Mouse (Mus musculus) heart, embryonic 10.5 days (tissue): ENCODE results near the gene Zfp646. TPM values are rescaled to one million over a fixed set of nuclear protein-coding genes. Genes with fewer than 3 reads are reported as not detected.
A peak's percentile ranks its signal among the peaks of the same experiment; 100 is the strongest.
"Not testable (repeated sequence)": the region's sequence is repeated elsewhere in the genome, so short reads cannot be mapped to it uniquely, and the experiment has no call there.

Source experiments
- DNase-seq: peaks from one replicate; pipeline ENCODE4 v3.0.0-alpha.2; 2017; ENCODE audit warnings: low spot score
- H3K27ac ChIP-seq: fragments of 300-500 bp; sonication (generic); 2 replicates; pipeline ENCODE4 v1.5.1; 2016; ENCODE audit warnings: mild to moderate bottlenecking
- H3K27me3 ChIP-seq: fragments of 300-500 bp; sonication (generic); 2 replicates; pipeline ENCODE4 v1.6.1; 2016; ENCODE audit warnings: mild to moderate bottlenecking; ENCODE audit not compliant: poor library complexity, insufficient read depth, severe bottlenecking
- H3K36me3 ChIP-seq: fragments of 300-500 bp; sonication (generic); 2 replicates; pipeline ENCODE4 v1.6.1; 2016; ENCODE audit warnings: mild to moderate bottlenecking, moderate library complexity
- H3K4me1 ChIP-seq: fragments of 300-500 bp; sonication (generic); 2 replicates; pipeline ENCODE4 v1.6.1; 2016; ENCODE audit warnings: mild to moderate bottlenecking
- H3K4me3 ChIP-seq: fragments of 300-500 bp; sonication (generic); 2 replicates; pipeline ENCODE4 v1.5.1; 2016; ENCODE audit warnings: mild to moderate bottlenecking, moderate library complexity
- H3K9me3 ChIP-seq: fragments of 300-500 bp; sonication (generic); 2 replicates; pipeline ENCODE4 v1.6.1; 2016; ENCODE audit warnings: mild to moderate bottlenecking, moderate library complexity
- WGBS: fragments of 180-500 bp; shearing (Covaris S2); methylation state at CpG from one replicate; pipeline ENCODE4 v1.1.7; 2016; 5-methylcytosine and 5-hydroxymethylcytosine counted together
- polyA plus RNA-seq: library from polyadenylated mRNA; unstranded; fragments of >200 nt; fragmentation: Nextera tagmentation; extraction: Ambion mirVana; gene quantifications from 2 replicates; pipeline ENCODE4 v1.2.1, GENCODE M21; 2016

Zfp646 gene
- polyA plus RNA-seq, 1 experiment from 2014 or later: 11.7 TPM

DNA sequence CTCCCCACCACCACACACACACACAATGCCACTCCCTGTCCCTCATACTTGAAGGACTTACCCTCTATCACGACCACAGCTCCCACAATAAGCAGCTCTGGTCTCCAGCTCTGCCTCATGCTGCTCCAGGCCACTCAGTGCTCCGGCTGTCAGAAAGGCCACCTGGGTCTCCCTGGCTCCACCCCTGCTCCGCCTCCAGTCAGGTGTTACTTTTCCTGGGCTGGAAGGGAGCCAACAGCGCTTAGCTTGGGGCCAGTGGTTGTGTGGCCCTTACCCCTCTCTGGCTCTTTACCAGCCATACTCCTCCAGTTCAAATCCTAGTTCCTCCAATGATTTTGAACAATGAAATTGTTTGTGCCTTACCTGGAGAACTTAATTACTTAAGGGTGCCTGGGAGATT is 14.8 kb downstream of the Zfp646 start, which contains the start of gene Prss53:
Prss53 (minus strand) TSS at position 173 of the 400 bp plus-strand sequence.
- 30% methylated on average over 4 of the region's 4 CpGs for WGBS
- H3K36me3 ChIP-seq: peaks cover 61% of the 10 kb centered on the region
- no peak for DNase-seq

GRCm38 (mm10) chr7:127894480-127894879 is 18.5 kb downstream of the Zfp646 start:
- 69% methylated on average over 5 of the region's 5 CpGs for WGBS
- H3K27ac ChIP-seq: peak overlapping the region; percentile 86; the same call in 1 of the 2 replicates

More for the DNA sequence above, 14.8 kb downstream of the Zfp646 start, which contains the start of gene Prss53:
- no peaks in the 10 kb centered on the region for H3K9me3 ChIP-seq
- no peak within 1 kb of the TSS for H3K4me3 ChIP-seq
- H3K27me3 ChIP-seq: no peaks in the 10 kb centered on the region
- H3K4me1 ChIP-seq: peaks cover 5% of the 10 kb centered on the region
- H3K27ac ChIP-seq: no peak within 1 kb of the TSS

GRCm38 (mm10) chr7:127895442-127895841 is 19.4 kb downstream of the Zfp646 start, which contains the start of the genes Gm21974 and Vkorc1:
Gene Gm21974, minus strand, starts transcription at chr7:127895454.
Gene Vkorc1, minus strand, starts transcription at chr7:127895617.
- H3K4me1 ChIP-seq: peaks cover 13% of the 10 kb centered on the region
- no peaks in the 10 kb centered on the region for H3K9me3 ChIP-seq
- peaks cover 17% of the 10 kb centered on the region for H3K36me3 ChIP-seq
- peak; percentile 99 for DNase-seq
- no peaks in the 10 kb centered on the region for H3K27me3 ChIP-seq
- H3K4me3 ChIP-seq: peak within 1 kb of the TSS; percentile 72
- WGBS: under 1% methylated on average over 26 of the region's 26 CpGs
- H3K27ac ChIP-seq: peak within 1 kb of the TSS; percentile 86

More at GRCm38 (mm10) chr7:127894480-127894879, 18.5 kb downstream of the Zfp646 start:
- Histone ChIP-seq H3K9me3 (no peaks in the 10 kb centered on the region), H3K4me1 (peaks cover 6% of the 10 kb centered on the region), H3K27me3 (no peaks in the 10 kb centered on the region), H3K4me3 (peak overlapping the region; percentile 72), H3K36me3 (peaks cover 24% of the 10 kb centered on the region)
- no peak for DNase-seq

- Histone ChIP-seq H3K27ac (peak overlapping the region; percentile 86; the same call in 1 of the 2 replicates), H3K4me1 (peaks cover 13% of the 10 kb centered on the region), H3K4me3 (peak overlapping the region; percentile 72), H3K36me3 (peaks cover 17% of the 10 kb centered on the region)
- DNase-seq, H3K27me3 ChIP-seq, H3K9me3 ChIP-seq: not testable (repeated sequence)
- 55% methylated on average over 7 of the region's 7 CpGs for WGBS
These were observed 19.9 kb downstream of the Zfp646 start for GRCm38 (mm10) chr7:127895891-127896290.

- Histone ChIP-seq H3K27ac (no peak overlapping the region), H3K27me3 (no peaks in the 10 kb centered on the region), H3K4me3 (no peak overlapping the region), H3K36me3 (peaks cover 17% of the 10 kb centered on the region), H3K4me1 (peaks cover 13% of the 10 kb centered on the region), H3K9me3 (no peaks in the 10 kb centered on the region)
- 55% methylated on average over 13 of the region's 13 CpGs for WGBS
- DNase-seq: no peak
These were observed 20.4 kb downstream of the Zfp646 start for GRCm38 (mm10) chr7:127896384-127896783.

DNA sequence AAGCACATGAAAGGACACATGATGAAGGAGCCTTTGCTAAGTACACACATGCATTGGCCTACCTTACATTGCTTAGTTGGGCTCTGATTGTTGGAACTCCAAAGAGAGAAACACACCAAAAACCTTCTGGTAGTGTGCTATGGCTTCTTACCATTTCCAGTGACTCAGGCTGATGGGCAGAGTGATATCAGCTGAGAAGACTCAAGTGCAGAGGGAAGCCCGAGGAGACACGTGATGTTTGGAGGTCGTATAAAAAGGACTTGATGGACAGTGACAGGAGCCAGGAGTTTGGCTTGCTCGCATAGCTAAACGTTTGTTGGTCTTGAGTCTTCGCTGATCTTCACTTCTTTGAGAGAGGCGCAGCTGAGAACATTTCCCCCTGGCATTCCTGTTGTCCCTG is 21.5 kb downstream of the Zfp646 start:
- Histone ChIP-seq H3K36me3 (peaks cover 10% of the 10 kb centered on the region), H3K27ac (no peak overlapping the region), H3K4me3 (no peak overlapping the region), H3K9me3 (no peaks in the 10 kb centered on the region), H3K27me3 (no peaks in the 10 kb centered on the region), H3K4me1 (peaks cover 13% of the 10 kb centered on the region)
- DNase-seq: no peak
- 88% methylated on average over 7 of the region's 7 CpGs for WGBS

GRCm38 (mm10) chr7:127898179-127898956 is 22.3 kb downstream of the Zfp646 start:
- H3K9me3 ChIP-seq: no peaks in the 10 kb centered on the region
- no peak for DNase-seq
- WGBS: 33% methylated on average over 10 of the region's 10 CpGs
- H3K27me3 ChIP-seq: no peaks in the 10 kb centered on the region
- no peak overlapping the region for H3K27ac ChIP-seq
- peaks cover 1% of the 10 kb centered on the region; the same call in 1 of the 2 replicates for H3K36me3 ChIP-seq
- peaks cover 13% of the 10 kb centered on the region for H3K4me1 ChIP-seq
- no peak overlapping the region for H3K4me3 ChIP-seq

- Histone ChIP-seq H3K4me3 (no peak overlapping the region), H3K27ac (no peak overlapping the region; the same call in 1 of the 2 replicates), H3K4me1 (peaks cover 16% of the 10 kb centered on the region), H3K36me3 (no peaks in the 10 kb centered on the region), H3K27me3 (no peaks in the 10 kb centered on the region), H3K9me3 (no peaks in the 10 kb centered on the region)
- no peak for DNase-seq
- WGBS: 31% methylated on average over 7 of the region's 7 CpGs
These were observed 24.0 kb downstream of the Zfp646 start for GRCm38 (mm10) chr7:127899997-127900396.

- Histone ChIP-seq H3K27ac (no peak overlapping the region), H3K9me3 (no peaks in the 10 kb centered on the region), H3K4me1 (peaks cover 20% of the 10 kb centered on the region), H3K4me3 (no peak overlapping the region), H3K27me3 (no peaks in the 10 kb centered on the region), H3K36me3 (peaks cover 17% of the 10 kb centered on the region)
- WGBS: 72% methylated on average over 2 of the region's 2 CpGs
- no peak for DNase-seq
These were observed 25.8 kb downstream of the Zfp646 start for GRCm38 (mm10) chr7:127901772-127902171.

GRCm38 (mm10) chr7:127903971-127904796 is 28.2 kb downstream of the Zfp646 start, which contains the start of gene Bckdk:
Gene Bckdk, plus strand, starts transcription at chr7:127904082.
- peak; percentile 94 for DNase-seq
- no peaks in the 10 kb centered on the region for H3K9me3 ChIP-seq
- 8% methylated on average over 38 of the region's 38 CpGs for WGBS
- H3K36me3 ChIP-seq: peaks cover 41% of the 10 kb centered on the region
- peak within 1 kb of the TSS; percentile 93 for H3K27ac ChIP-seq
- H3K4me1 ChIP-seq: peaks cover 20% of the 10 kb centered on the region
- no peaks in the 10 kb centered on the region for H3K27me3 ChIP-seq
- H3K4me3 ChIP-seq: peak within 1 kb of the TSS; percentile 79

DNA sequence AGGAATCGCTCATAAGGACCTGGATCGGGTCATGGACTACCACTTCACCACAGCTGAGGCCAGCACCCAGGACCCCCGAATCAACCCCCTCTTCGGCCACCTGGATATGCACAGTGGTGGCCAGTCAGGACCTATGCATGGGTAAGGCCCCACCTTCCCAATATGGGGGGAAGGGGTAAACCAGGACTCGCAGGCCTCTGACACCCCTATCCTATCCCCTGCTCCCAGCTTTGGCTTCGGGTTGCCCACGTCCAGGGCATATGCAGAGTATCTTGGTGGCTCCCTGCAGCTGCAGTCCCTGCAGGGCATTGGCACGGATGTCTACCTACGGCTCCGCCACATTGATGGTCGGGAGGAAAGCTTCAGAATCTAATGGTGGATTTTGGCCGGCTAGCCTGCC is 31.9 kb downstream of the Zfp646 start:
- 95% methylated on average over 12 of the region's 12 CpGs for WGBS
- Histone ChIP-seq H3K27me3 (no peaks in the 10 kb centered on the region), H3K4me3 (no peak overlapping the region), H3K4me1 (peaks cover 18% of the 10 kb centered on the region), H3K27ac (no peak overlapping the region), H3K9me3 (no peaks in the 10 kb centered on the region), H3K36me3 (peaks cover 50% of the 10 kb centered on the region)
- DNase-seq: no peak

- peaks cover 22% of the 10 kb centered on the region for H3K4me1 ChIP-seq
- 83% methylated on average over 4 of the region's 4 CpGs for WGBS
- peaks cover 50% of the 10 kb centered on the region for H3K36me3 ChIP-seq
- no peaks in the 10 kb centered on the region for H3K9me3 ChIP-seq
- DNase-seq: no peak
- H3K4me3 ChIP-seq: no peak overlapping the region
- no peak overlapping the region for H3K27ac ChIP-seq
- H3K27me3 ChIP-seq: no peaks in the 10 kb centered on the region
These were observed 32.6 kb downstream of the Zfp646 start for GRCm38 (mm10) chr7:127908656-127909055.
